Mouse (Mus musculus) testis, adult 2 months (tissue): Measurements from ENCODE around the gene Cfap74. TPM values are rescaled to one million over a fixed set of nuclear protein-coding genes. Genes with fewer than 3 reads are reported as not detected.

ENCODE experiments used
- H3K27ac ChIP-seq: fragments of 200-500 bp; 2 replicates; pipeline ENCODE4 v1.5.1; 2012; ENCODE audit warnings: low read depth, low read length; ENCODE audit not compliant: control insufficient read depth, insufficient read depth
- H3K27me3 ChIP-seq: fragments of 200-500 bp; 2 replicates; pipeline ENCODE4 v1.6.1; 2012; ENCODE audit warnings: mild to moderate bottlenecking, low read length, moderate library complexity; ENCODE audit not compliant: control insufficient read depth, insufficient read depth
- H3K36me3 ChIP-seq: fragments of 200-500 bp; 2 replicates; pipeline ENCODE4 v1.6.1; 2012; ENCODE audit warnings: mild to moderate bottlenecking, low read length; ENCODE audit not compliant: control insufficient read depth, insufficient read depth
- H3K4me1 ChIP-seq: fragments of 200-500 bp; 2 replicates; pipeline ENCODE4 v1.6.1; 2012; ENCODE audit warnings: low read length; ENCODE audit not compliant: control insufficient read depth, insufficient read depth
- H3K4me3 ChIP-seq: fragments of 200-500 bp; 2 replicates; pipeline ENCODE4 v1.5.1; 2012; ENCODE audit warnings: low read depth, mild to moderate bottlenecking, low read length, moderate library complexity, mixed read lengths; ENCODE audit not compliant: control insufficient read depth
- CTCF ChIP-seq: fragments of 200-500 bp; IDR thresholded peaks from 2 replicates; pipeline ENCODE4 v1.5.1; 2012; ENCODE audit warnings: low read depth, mild to moderate bottlenecking, inconsistent platforms, low read length, moderate library complexity; ENCODE audit not compliant: control insufficient read depth, insufficient read depth, insufficient replicate concordance
- POLR2A ChIP-seq: fragments of 200-500 bp; IDR thresholded peaks from 2 replicates; pipeline ENCODE4 v1.6.1; 2012; ENCODE audit warnings: low read depth, mild to moderate bottlenecking, inconsistent platforms, low read length, moderate library complexity; ENCODE audit not compliant: control insufficient read depth
- polyA plus RNA-seq: library from polyadenylated mRNA; depleted of rRNA; stranded (reverse); fragments of >200 nt; gene quantifications from 2 replicates; pipeline ENCODE4 v1.2.3, GENCODE M21; 2012

Gene Cfap74
- polyA plus RNA-seq, 1 experiment = 79.6 TPM

DNA sequence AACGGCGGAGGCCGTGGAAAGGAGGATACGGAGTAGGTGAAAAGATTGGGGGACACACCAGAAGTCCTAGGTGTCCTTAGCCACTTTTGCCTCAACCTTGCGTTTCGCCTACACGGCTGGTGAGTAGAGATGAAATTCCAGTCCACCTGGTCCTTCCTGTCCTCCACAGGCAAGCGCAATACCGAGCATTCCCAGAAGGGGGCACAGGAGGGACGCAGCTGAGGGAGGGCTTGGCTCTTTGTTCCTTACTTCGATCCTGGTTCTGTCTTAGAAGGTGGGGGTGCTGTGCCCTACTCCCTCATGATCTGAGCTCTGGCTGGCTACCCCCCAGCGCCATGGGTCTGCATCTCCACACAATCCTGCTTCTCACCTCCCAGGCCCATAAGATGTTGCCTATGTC, 40.3 kb upstream of the Cfap74 start:
- Histone ChIP-seq H3K4me3 (peak overlapping the region; percentile 48), H3K36me3 (no peaks in the 10 kb centered on the region), H3K27me3 (no peaks in the 10 kb centered on the region), H3K27ac (no peak overlapping the region), H3K4me1 (peaks cover 3% of the 10 kb centered on the region)
- TF ChIP-seq POLR2A = no peak
- TF ChIP-seq CTCF = peak; percentile 95; the same call in 1 of the 2 replicates

DNA sequence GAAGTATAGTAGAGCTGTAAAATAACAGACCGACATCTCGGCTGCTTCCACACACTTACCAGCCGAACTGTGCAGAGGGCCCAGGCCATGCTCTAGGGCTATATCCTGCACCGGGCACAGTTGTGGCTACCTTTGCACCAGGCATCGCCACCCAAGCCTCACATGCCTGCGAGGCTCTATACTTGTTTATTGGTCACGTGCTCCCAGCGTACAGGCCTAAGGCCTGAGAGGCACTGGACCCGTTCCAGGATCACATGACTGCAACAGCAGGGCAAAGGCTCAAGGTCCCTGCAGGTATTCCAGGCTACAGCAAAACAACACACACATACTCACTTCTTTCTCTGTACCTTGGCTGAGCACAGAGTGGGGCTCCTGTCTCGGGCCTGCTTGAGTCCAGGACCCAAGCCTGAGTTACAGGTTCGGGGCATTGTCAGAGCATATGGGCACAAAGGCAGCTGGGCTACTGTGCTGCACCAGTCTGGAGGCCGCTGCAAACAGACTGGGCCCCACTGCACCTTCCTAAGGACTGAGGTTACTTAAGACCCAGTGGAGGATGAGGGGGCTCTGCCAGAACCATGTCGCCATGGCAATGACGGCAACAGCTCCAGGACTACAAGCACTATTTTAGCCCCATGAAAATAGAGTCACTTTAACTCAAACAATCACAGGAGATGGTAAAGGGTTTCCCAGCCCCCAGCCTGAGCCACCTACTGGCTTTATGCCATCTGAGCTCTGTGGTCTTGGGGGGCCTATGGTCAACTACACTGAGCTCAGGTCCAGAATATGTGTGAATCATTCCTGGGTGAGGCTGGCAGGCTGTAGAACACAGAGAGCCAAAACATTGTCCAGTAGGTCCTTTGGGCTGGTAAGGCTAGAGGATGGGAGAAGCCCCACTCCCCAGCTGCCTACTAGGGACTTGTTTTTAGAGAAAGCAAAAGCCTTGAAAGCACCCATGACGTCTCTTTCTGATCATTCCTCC, 38.0 kb upstream of the Cfap74 start:
- no peak for TF ChIP-seq CTCF
- no peak for TF ChIP-seq POLR2A
- Histone ChIP-seq H3K27me3 (no peaks in the 10 kb centered on the region), H3K4me3 (no peak overlapping the region), H3K27ac (no peak overlapping the region), H3K36me3 (no peaks in the 10 kb centered on the region), H3K4me1 (peaks cover 3% of the 10 kb centered on the region)

DNA sequence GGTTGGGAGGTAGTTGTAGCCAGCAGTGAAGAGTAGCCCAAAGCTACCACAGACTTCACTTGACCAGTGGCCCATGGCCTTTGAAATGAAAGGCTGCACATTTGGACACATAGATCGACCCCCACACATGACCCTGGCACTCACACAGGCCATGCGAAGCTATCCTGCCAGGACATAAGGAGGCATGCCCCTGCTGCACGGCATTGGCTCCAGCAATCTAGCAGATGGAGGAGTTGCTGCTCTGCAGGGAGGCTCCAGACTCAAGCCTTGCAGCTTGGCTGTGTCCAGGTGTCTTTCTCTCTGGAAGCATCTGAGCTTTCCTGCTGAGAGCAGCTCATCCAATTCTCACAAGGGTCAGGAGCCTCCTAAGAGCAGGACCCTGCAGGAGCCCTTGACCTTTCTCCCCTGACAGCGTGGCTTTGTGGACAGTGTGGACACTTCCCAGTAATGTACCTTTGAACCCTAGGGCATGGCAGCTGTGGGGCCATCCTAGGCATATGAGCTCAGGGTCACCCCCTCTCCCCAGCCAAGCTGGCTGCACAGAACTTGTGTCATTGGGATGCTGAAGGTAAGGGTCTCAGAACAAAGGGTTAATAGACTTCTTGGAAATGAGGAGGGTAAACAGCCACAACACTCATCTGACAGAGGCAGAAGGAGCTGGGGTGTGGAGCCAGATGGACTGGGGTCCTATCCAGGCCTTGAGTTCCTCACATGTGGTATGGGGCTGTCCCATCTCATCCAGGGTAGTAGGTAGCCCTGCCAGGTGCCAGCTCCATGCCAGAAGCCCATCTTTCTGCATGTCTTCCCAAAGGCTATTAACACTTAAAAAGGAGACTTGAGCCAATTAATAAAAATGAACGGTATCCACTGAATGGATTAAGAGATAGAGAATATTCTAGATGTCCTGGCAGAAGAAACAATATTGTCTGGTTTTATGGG, 36.9 kb upstream of the Cfap74 start:
- Histone ChIP-seq H3K36me3 (no peaks in the 10 kb centered on the region), H3K27me3 (no peaks in the 10 kb centered on the region), H3K27ac (no peak overlapping the region), H3K4me1 (peaks cover 3% of the 10 kb centered on the region), H3K4me3 (no peak overlapping the region)
- TF ChIP-seq POLR2A (no peak), CTCF (no peak)

DNA sequence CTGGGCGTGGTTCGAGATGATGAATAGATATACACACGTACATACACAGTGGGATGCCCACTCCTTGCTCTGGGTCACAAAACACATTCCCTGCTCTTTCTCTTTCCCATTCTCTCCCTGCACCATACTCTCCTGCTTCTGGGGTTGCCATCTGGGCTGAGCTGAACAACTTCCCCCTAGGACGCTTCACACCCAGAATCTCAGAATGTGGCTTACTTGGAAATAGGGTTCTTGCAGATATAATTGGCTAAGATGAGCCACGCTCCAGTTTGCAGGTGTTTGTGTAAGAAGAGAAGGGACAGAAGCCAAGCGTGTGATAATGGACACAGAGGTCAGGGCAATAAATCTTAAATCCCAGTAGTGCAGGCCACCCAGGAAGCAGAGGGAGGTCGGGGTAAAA, 27.0 kb upstream of the Cfap74 start:
- H3K27me3 ChIP-seq = no peaks in the 10 kb centered on the region
- TF ChIP-seq CTCF (no peak), POLR2A (no peak)
- no peaks in the 10 kb centered on the region for H3K4me1 ChIP-seq
- no peak overlapping the region for H3K4me3 ChIP-seq
- no peak overlapping the region for H3K27ac ChIP-seq
- no peaks in the 10 kb centered on the region for H3K36me3 ChIP-seq

DNA sequence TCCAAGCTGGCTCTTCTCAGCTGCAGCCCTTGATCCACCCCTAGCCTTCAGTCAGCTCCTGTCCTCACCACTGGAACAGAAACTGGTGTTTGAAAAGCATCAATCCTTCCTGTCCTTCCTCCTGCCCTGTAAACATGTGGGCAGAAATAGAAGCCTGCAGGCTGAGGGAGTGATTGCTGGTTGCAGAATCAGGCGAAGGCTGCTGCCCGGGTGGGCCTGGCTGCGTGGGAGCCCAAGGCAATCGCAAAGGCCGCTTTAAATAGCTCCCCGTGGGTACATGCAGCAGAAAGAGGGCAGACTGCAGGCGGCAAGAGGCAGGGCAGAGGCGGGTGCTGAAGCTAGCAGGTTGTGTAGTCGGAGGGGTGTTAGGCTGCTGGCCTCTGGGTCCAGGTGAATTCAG, 26.2 kb upstream of the Cfap74 start:
- Histone ChIP-seq H3K36me3 (no peaks in the 10 kb centered on the region), H3K27ac (no peak overlapping the region), H3K27me3 (no peaks in the 10 kb centered on the region), H3K4me1 (no peaks in the 10 kb centered on the region), H3K4me3 (no peak overlapping the region)
- no peak for TF ChIP-seq POLR2A
- TF ChIP-seq CTCF = no peak

DNA sequence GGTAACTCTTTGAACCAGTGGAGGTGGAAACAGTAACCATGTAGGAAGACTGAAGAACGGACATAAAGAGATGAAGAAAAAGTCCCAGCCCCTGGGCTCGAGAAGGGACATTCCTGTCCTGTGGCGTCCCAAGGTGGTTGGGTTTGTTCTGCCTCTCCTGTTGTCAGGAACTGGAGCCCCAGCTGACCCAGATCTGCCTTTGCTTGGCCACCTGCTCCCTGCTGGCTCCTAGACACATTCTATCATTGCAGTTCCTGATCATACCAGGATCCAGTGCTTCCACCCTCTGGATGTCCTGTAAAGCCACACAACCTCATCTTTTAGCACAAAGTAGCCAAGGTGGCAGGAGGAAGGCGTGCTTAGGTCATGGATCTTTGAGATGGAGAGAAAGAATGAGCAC, 25.7 kb upstream of the Cfap74 start:
- TF ChIP-seq POLR2A = no peak
- no peak for TF ChIP-seq CTCF
- Histone ChIP-seq H3K27ac (no peak overlapping the region), H3K27me3 (no peaks in the 10 kb centered on the region), H3K36me3 (no peaks in the 10 kb centered on the region), H3K4me1 (no peaks in the 10 kb centered on the region), H3K4me3 (no peak overlapping the region)

DNA sequence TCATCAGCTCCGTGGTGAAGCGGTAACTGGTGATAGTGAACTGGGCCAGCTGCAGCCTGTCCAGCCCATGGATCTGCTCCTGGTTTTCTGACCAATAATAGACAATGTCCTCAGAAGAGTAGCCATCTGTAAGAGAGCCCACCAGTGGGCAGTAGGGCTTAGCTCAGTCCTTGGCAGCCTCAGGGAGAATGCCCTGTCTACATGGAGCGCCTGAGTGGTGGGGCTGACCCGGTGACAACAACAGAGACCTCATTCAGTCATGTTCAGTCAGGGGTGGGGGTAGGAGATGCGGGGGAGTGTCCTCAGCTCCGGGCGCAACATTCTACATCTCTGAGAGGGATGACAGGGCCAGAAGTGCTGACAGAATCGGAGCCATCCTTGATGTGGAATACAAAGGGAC, 21.8 kb upstream of the Cfap74 start:
- H3K4me1 ChIP-seq = no peaks in the 10 kb centered on the region
- H3K4me3 ChIP-seq = no peak overlapping the region
- H3K27me3 ChIP-seq = no peaks in the 10 kb centered on the region
- TF ChIP-seq POLR2A = no peak
- TF ChIP-seq CTCF = no peak
- H3K36me3 ChIP-seq = no peaks in the 10 kb centered on the region
- no peak overlapping the region for H3K27ac ChIP-seq
